Mouse (Mus musculus) small intestine, adult 2 months (tissue): Measurements from ENCODE around the gene Ugt1a7c.
"Not testable (repeated sequence)": the region's sequence is repeated elsewhere in the genome, so short reads cannot be mapped to it uniquely, and the experiment has no call there.

ENCODE experiments used
- CTCF ChIP-seq: fragments of 200-500 bp; IDR thresholded peaks from 2 replicates; pipeline ENCODE4 v1.5.1; 2012; ENCODE audit warnings: low read depth, mild to moderate bottlenecking, control low read depth, inconsistent platforms, low read length, moderate library complexity, mixed read lengths; ENCODE audit not compliant: insufficient replicate concordance, insufficient read length; ENCODE audit errors: extremely low read depth
- POLR2A ChIP-seq: fragments of 200-500 bp; IDR thresholded peaks from 2 replicates; pipeline ENCODE4 v1.6.1; 2012; ENCODE audit warnings: low read depth, mild to moderate bottlenecking, control low read depth, inconsistent platforms, low read length, moderate library complexity

- 0 out of 2 replicates have a peak, but pooled peaks have one; percentile 38 for TF ChIP-seq CTCF
- not testable (repeated sequence) for TF ChIP-seq POLR2A
These were observed 25.7 kb downstream of the Ugt1a7c start for GRCm38 (mm10) chr1:88120550-88120949.
